Mouse (Mus musculus): ENCODE measurements around the gene Serpina3b.

- no peak for TF ChIP-seq POLR2A (IDR thresholded peaks at IDR 0.05; ENCODE audit: insufficient read depth, low read depth, low read length)
- TF ChIP-seq CTCF (IDR thresholded peaks at IDR 0.05; ENCODE audit: insufficient read depth, low read depth, low read length), result no peak
These were observed 13.7 kb downstream of the Serpina3b start for GRCm38 (mm10) chr12:104141506-104141905.

Measured in olfactory bulb, adult 2 months (tissue).